In the genomic region with DNA sequence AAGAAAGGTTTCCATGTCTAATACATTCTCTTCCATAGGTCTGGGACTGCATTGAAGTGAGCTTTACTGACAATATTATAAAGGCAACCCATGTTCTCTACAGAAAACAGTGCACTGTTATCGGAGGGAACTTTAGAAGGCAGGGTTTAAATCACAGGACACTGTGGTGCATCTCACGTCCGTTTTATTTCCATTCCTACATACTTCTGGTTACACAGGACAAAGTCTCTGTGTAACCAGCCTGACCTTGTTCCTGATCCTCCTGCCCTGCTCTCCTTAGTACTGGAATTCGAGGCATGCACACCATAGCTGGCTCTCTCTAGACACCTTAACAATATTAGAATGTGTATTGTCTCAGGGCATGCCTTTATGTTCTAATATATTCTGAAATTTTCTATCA, we compare ENCODE assay signal across 23 mouse cellular contexts.
DNase-seq lines count a peak whose midpoint lies in the region; ATAC-seq and TF ChIP-seq lines count a peak whose summit lies in the region.
"Had no signal": no experiment of that assay in that cellular context is flagged by ENCODE, and none has a peak within 500 bp of the region (broad histone marks: within the 10 kb centered on the region; RNA-seq: fewer than 3 reads in every experiment).

No protein-coding gene starts in this region.

- no peak for TF ChIP-seq POLR2A in liver, adult 2 months (IDR thresholded peaks at IDR 0.05; ENCODE audit: extremely low read depth, insufficient read depth, low read length)

- WGBS in liver, adult 2 months, result 22% methylated on average over 4 of the region's 4 CpGs
- WGBS in liver, embryonic 12.5 days (ENCODE audit: insufficient replicate concordance), result 54% methylated on average over 4 of the region's 4 CpGs
- 50% methylated on average over 4 of the region's 4 CpGs for WGBS in liver, embryonic 16.5 days (ENCODE audit: insufficient replicate concordance)
- WGBS in liver, embryonic 11.5 days, result 69% methylated on average over 4 of the region's 4 CpGs
- 81% methylated on average over 4 of the region's 4 CpGs for WGBS in midbrain, embryonic 11.5 days
- WGBS in midbrain, embryonic 15.5 days, result 75% methylated on average over 4 of the region's 4 CpGs

- no peak overlapping the region for H3K27ac ChIP-seq in liver, adult 2 months (replicated peaks; ENCODE audit: insufficient read depth, low read depth, low read length)
- H3K27ac ChIP-seq in liver, embryonic 12.5 days, result no peak overlapping the region
- no peak overlapping the region for H3K27ac ChIP-seq in liver, embryonic 16.5 days (ENCODE audit: low read length)
- H3K27ac ChIP-seq in liver, embryonic 11.5 days (ENCODE audit: low read depth, low read length), result no peak overlapping the region
- H3K27ac ChIP-seq in midbrain, embryonic 11.5 days (ENCODE audit: low read depth, low read length), result no peak overlapping the region
- H3K27ac ChIP-seq in midbrain, embryonic 15.5 days, result no peak overlapping the region

- no peak for TF ChIP-seq CTCF in liver, adult 2 months (IDR thresholded peaks at IDR 0.05; ENCODE audit: low read depth, low read length)

- no peaks in the 10 kb centered on the region for H3K36me3 ChIP-seq in liver, adult 2 months (ENCODE audit: control insufficient read depth, insufficient read depth, low read length)
- H3K36me3 ChIP-seq in liver, embryonic 12.5 days, result no peaks in the 10 kb centered on the region
- H3K36me3 ChIP-seq in liver, embryonic 16.5 days (ENCODE audit: control insufficient read depth, insufficient read depth), result no peaks in the 10 kb centered on the region
- H3K36me3 ChIP-seq in liver, embryonic 11.5 days (ENCODE audit: control insufficient read depth, insufficient read depth, low read length), result no peaks in the 10 kb centered on the region
- H3K36me3 ChIP-seq in midbrain, embryonic 11.5 days (ENCODE audit: control insufficient read depth, insufficient read depth, low read length), result no peaks in the 10 kb centered on the region
- no peaks in the 10 kb centered on the region for H3K36me3 ChIP-seq in midbrain, embryonic 15.5 days (replicated peaks)

- no peak for ATAC-seq in liver, embryonic 12.5 days
- peak; percentile 84 for ATAC-seq in liver, embryonic 16.5 days (ENCODE audit: low read depth)
- no peak for ATAC-seq in liver, embryonic 11.5 days (replicated peaks; ENCODE audit: low FRiP score)
- ATAC-seq in midbrain, embryonic 11.5 days (ENCODE audit: low FRiP score), result no peak
- no peak for ATAC-seq in midbrain, embryonic 15.5 days (replicated peaks)
- ATAC-seq: activated CD4-positive, CD25-positive, alpha-beta regulatory T cell, adult 4 months; CD4-positive, CD25-positive, alpha-beta regulatory T cell, adult 4 months; Patski had no signal

- no peaks in the 10 kb centered on the region for H3K4me1 ChIP-seq in liver, adult 2 months (ENCODE audit: control insufficient read depth, insufficient read depth, low read length)
- H3K4me1 ChIP-seq in liver, embryonic 12.5 days, result no peaks in the 10 kb centered on the region
- no peaks in the 10 kb centered on the region for H3K4me1 ChIP-seq in liver, embryonic 16.5 days (ENCODE audit: control insufficient read depth, low read depth, low read length)
- no peaks in the 10 kb centered on the region for H3K4me1 ChIP-seq in liver, embryonic 11.5 days (replicated peaks; ENCODE audit: control insufficient read depth, insufficient read depth, low read length)
- H3K4me1 ChIP-seq in midbrain, embryonic 11.5 days (ENCODE audit: control insufficient read depth, insufficient read depth, low read length), result no peaks in the 10 kb centered on the region
- H3K4me1 ChIP-seq in midbrain, embryonic 15.5 days, result no peaks in the 10 kb centered on the region

- peak; percentile 16 for DNase-seq in liver, adult 2 months (ENCODE audit: extremely low read depth, low read depth, low spot score)
- DNase-seq in liver, embryonic 11.5 days (ENCODE audit: low spot score), result no peak
- peak; percentile 61 for DNase-seq in midbrain, embryonic 11.5 days (ENCODE audit: low spot score, missing footprints)
- peak; percentile 27 for DNase-seq in yolk sac, embryonic 10.5 days (ENCODE audit: low spot score)
- DNase-seq in MN1 (ENCODE audit: low spot score), result no peak
- DNase-seq: adrenal gland, adult 2 months; adrenal gland, adult 8-10 months; adrenal gland, postnatal 10 days; adrenal gland, postnatal 14 days; adrenal gland, postnatal 25 days; adrenal gland, postnatal 36 days; B cell, adult 2 months; cerebellum, adult 11 months; cerebellum, adult 11-12 months; cerebellum, adult 18-20 months had no signal

- no peak overlapping the region for H3K4me2 ChIP-seq in liver, embryonic 12.5 days
- no peak overlapping the region for H3K4me2 ChIP-seq in liver, embryonic 16.5 days (ENCODE audit: low read depth, low read length)
- no peak overlapping the region for H3K4me2 ChIP-seq in liver, embryonic 11.5 days
- H3K4me2 ChIP-seq in midbrain, embryonic 11.5 days, result no peak overlapping the region
- no peak overlapping the region for H3K4me2 ChIP-seq in midbrain, embryonic 15.5 days

- no peak overlapping the region for H3K4me3 ChIP-seq in liver, adult 2 months (ENCODE audit: insufficient read depth, low read depth, low read length)
- no peak overlapping the region for H3K4me3 ChIP-seq in liver, embryonic 12.5 days
- no peak overlapping the region for H3K4me3 ChIP-seq in liver, embryonic 16.5 days (ENCODE audit: low read depth, low read length)
- no peak overlapping the region for H3K4me3 ChIP-seq in liver, embryonic 11.5 days (ENCODE audit: low read depth, low read length)
- no peak overlapping the region for H3K4me3 ChIP-seq in midbrain, embryonic 11.5 days (ENCODE audit: low read depth, low read length)
- no peak overlapping the region for H3K4me3 ChIP-seq in midbrain, embryonic 15.5 days

- no peaks in the 10 kb centered on the region for H3K9me3 ChIP-seq in liver, embryonic 12.5 days (replicated peaks)
- H3K9me3 ChIP-seq in liver, embryonic 16.5 days (replicated peaks; ENCODE audit: control insufficient read depth, low read length), result no peaks in the 10 kb centered on the region
- no peaks in the 10 kb centered on the region for H3K9me3 ChIP-seq in liver, embryonic 11.5 days (ENCODE audit: control insufficient read depth, low read length)
- no peaks in the 10 kb centered on the region for H3K9me3 ChIP-seq in midbrain, embryonic 11.5 days (ENCODE audit: control insufficient read depth, low read length)
- H3K9me3 ChIP-seq in midbrain, embryonic 15.5 days, result no peaks in the 10 kb centered on the region
- H3K9me3 ChIP-seq: G1E had no signal

- H3K9ac ChIP-seq in liver, adult 2 months (ENCODE audit: low read depth, low read length), result no peak overlapping the region
- no peak overlapping the region for H3K9ac ChIP-seq in liver, embryonic 12.5 days
- no peak overlapping the region for H3K9ac ChIP-seq in liver, embryonic 16.5 days (ENCODE audit: low read depth, low read length)
- no peak overlapping the region for H3K9ac ChIP-seq in liver, embryonic 11.5 days (ENCODE audit: low read depth, low read length)
- H3K9ac ChIP-seq in midbrain, embryonic 11.5 days (ENCODE audit: low read length), result no peak overlapping the region
- no peak overlapping the region for H3K9ac ChIP-seq in midbrain, embryonic 15.5 days

- no peaks in the 10 kb centered on the region for H3K27me3 ChIP-seq in liver, adult 2 months (ENCODE audit: control insufficient read depth, insufficient read depth, low read length)
- no peaks in the 10 kb centered on the region for H3K27me3 ChIP-seq in liver, embryonic 12.5 days (replicated peaks)
- no peaks in the 10 kb centered on the region for H3K27me3 ChIP-seq in liver, embryonic 16.5 days (ENCODE audit: control insufficient read depth, insufficient read depth, low read depth, low read length)
- no peaks in the 10 kb centered on the region for H3K27me3 ChIP-seq in liver, embryonic 11.5 days (replicated peaks; ENCODE audit: control insufficient read depth, insufficient read depth, low read length)
- H3K27me3 ChIP-seq in midbrain, embryonic 11.5 days (ENCODE audit: control insufficient read depth, insufficient read depth, low read length), result no peaks in the 10 kb centered on the region
- no peaks in the 10 kb centered on the region for H3K27me3 ChIP-seq in midbrain, embryonic 15.5 days (replicated peaks)
- H3K27me3 ChIP-seq: CH12.LX, Patski had no signal

- H3K79me2 ChIP-seq in liver, adult 2 months (ENCODE audit: control insufficient read depth, insufficient read depth, low read length), result no peaks in the 10 kb centered on the region

Comparison
In these comparisons a context has a peak if more than half of its experiments do, and no peak if none do; other contexts are left out.
1. DNase-seq: peak in liver, adult 2 months (single experiment), midbrain, embryonic 11.5 days (single experiment) and yolk sac, embryonic 10.5 days (single experiment); none in liver, embryonic 11.5 days (single experiment) and MN1 (single experiment).